Mouse (Mus musculus): ENCODE results near the gene Theg.

Gene Theg

DNA sequence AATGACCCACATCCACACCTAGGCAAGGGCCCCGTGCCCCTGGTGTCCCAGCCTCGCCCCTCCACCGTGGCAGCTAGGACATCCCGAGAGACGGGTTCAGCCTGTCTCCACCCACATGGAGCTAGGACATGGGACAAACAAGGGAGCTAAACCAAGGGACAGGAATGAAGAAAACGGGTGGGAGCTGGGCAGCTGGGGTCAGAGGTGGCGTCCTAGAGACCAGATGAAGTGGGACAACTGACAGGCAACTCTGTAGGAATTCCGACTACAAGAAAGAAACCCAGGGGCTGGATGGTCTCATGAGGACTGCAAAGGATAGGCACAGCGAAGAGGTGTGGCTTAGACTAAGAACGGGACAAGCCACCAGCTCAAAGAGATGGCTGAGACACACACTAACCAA is 33.4 kb downstream of the Theg start:
- no peak for DNase-seq

DNA sequence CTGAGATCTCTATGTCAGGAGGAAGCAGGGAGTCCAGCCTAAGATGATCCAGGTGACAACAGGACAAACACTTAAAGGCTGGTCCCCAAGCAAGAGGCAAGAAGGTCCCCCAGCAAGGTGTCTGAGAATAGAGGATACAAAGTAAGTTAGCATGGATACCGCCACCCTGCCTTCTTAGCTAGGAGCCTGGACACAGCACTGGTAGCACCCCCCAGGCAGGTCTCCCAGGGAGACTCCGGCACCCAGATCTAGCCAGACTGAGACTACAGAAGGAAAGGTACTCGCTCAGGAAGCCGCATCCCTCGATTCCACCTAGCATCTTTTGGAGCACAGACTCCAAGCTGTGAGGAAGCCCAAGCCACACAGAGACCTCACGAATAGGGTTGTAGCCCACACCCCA is 34.0 kb downstream of the Theg start:
- no peak for DNase-seq

DNA sequence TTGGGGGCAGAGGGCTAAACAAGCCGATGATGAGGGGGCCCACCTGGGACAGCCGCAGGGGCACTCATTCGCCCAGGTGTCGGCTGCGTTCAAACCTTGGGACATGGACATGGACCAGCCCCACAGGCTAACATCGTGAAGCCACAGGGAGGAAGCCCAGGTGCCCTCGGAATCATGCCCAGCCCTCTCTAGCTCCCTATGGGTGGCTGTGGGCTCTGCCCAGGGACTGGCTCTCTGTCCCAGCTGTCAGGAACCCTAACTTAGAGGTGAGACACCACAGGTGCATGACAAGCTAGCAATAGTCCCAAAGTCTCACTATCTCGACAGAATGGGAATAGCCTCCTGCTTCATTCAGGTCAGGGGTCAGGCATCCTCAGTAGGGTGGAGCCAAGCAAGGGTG is 34.6 kb downstream of the Theg start:
- no peak for DNase-seq

DNA sequence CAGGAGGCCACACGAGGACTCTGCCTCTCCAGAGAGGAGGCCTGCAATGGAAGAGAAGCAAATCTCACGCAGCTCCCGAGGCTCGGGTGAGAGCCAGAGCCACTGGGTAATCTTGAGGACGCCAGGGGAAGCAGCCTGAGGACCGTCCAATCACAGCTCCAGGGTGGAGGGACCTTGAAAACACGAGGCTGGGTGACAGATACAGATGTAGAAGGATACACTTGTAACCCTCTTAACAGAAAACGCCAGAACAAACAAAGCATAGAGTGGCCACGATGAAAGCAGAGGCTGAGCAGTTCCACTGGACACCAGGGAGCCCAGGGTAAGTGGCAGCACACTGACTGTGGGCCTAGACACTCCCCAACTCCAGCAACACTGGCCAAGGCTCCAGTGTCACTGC is 36.8 kb downstream of the Theg start:
- no peak for DNase-seq

DNA sequence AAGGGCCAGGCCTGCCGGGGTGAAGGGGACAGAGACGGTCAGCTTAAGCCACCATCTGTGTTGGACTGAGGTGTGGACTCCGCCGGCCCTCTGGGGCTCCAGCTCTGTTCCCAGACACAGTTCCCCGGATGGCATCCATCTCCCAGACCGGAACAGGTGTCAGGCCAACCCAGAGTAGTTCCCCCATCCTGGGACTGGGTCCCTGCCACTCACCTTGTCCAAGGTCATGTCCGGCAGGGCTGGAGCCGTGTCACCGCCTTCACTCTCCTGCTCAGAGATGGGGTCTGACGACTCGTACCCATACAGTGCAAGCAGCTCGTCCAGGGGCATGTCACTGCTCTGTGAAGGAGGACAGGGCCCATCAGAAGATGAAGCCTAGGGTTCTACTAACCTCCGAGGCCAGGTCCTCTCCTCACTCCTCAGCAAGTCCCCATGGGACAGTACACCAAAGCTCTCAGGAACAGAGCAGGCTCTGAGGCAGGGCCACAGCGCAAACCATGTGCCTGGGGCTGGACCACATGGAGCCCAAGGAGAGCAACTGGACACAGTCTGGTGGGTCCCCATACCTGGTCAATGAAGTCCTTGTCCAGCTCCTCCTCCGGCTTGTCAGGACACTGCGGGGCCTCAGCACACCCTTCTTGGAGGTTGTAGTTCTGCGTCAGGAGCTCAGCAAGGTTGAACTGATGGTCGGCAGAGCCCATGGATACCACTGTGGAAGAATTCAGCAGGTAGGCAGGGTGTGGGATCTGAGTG is 38.0 kb downstream of the Theg start:
- no peak for DNase-seq

DNA sequence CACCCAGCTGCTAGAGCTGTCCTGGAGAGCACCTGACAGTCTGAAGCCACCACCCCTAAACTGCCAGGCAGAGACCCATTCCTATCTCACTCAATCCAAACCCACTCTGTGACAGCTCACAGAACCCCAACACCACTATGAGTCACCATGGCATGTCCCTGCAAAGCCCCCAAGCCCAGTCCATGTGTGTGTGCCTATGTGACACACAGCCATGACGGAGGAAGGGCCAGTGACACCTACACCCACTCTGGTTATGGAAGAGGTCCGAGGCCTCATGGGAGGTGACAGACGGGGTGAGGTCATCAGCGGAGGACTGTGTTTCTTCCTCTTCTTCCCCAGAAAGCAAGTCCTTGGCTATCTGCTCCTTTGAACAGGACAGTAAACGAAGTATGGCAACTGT is 38.6 kb downstream of the Theg start:
- no peak for DNase-seq

DNA sequence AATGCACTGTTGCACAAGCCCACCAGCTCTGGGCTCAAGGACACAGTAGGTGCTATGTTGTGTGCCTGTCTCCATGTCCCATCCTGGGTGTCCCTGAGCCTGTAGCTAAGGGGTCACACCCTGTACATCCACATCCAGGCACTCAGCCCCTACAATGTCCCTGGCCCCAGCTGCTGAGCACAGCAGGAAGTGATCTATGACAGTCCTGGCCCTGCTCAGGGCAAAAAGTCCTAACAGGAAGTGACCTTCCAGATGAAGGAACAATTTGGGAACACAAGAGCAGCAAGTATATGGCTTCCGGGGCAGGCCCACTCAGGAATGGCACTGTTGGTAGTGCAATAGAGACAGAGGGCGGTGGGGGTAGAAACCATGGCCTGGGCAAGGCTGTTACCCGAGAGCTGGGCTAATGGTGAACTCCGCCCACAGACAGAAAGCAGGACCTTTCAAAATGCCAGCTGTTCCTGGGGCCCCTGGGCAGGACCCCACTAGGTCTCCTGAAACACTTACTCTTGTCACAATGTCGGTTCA is 39.9 kb downstream of the Theg start:
- DNase-seq = no peak

DNA sequence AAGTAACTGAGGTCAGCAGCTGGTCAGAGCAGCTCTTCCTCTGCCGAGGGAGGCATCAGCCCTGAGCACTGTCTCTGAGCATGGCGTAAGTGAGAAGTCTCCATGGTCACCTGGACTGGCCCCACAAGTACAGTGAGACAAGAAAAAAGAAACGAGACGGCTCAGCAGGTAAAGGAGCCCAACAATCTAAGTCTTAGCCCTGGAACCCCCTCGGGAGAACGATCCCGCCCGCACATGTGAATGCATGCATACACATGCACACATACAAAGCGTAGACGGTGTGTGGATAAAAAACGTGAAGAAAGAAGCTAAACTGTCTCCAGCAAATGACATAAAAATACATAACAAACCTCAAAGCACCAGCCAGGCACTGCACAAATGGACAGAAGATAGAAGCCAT is 40.6 kb downstream of the Theg start:
- no peak for DNase-seq

DNA sequence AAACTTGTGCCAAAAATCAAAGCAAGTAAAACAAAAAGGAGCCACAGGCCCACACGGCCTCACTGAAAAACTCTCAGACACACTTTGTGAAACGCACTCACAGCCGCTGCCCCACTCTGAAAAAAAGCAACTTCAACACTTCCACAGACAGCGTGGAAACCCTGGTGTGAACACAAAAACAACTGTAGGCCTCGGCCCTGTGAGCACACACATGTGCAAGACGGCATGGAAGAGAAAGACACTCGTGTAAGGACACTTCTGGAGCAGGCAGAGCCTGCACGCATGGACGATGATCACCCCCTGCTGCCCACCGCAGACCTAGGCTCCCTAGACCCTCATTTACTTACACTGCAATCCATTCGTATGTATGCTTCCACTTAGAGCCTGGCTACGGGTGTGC is 41.2 kb downstream of the Theg start:
- no peak for DNase-seq

DNA sequence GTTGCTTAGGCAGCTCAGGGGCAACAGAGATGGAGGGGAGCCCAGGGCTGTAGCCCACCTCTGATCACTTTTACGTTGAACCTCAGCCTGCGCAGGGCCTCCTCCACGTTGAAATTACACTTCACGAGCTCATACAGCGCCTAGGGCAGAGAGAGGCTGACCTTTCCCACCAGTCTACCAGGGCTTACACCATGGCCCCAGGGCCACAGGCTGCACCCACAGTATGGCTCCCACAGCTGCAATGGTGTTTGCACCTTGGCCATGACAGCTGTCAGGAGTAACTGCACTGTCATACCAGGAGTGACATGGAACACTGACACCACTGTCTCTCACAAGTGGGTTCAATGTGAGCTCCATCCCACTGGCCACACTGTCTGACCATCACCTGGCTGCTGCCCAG is 42.5 kb downstream of the Theg start:
- no peak for DNase-seq

DNA sequence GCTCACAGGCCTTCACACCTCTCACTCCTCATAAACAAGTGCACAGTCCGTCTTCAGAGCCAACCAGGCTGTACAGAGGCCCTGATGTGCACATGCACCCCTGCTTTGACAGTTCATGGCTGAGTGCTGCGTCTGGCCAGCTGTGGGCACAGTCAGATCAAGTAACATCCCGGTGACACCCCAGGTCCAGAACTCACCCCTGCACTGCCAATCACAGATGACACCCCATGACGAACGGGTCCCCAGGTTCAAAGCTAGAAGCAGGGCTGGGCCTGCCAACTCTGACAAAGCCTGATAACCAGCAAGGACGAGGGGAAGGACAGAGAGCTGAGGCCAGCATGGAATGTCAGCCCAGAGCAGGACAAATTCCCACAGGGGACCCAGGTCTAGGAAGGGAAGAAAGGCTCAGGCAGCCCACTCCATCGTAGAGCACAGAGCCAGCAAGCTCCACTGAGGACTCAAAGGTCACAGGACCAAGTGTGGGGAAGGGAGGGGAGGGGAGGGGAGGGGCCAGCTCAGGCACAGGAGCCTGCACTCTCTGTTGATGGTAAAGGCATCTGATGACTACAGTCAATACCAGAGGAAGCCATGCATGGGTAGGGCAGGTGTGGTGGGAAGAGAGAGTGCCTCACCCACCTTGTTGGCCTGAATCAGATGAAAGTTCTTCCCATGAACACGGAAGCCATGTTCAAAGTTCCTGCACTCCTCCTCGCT is 43.1 kb downstream of the Theg start:
- no peak for DNase-seq

DNA sequence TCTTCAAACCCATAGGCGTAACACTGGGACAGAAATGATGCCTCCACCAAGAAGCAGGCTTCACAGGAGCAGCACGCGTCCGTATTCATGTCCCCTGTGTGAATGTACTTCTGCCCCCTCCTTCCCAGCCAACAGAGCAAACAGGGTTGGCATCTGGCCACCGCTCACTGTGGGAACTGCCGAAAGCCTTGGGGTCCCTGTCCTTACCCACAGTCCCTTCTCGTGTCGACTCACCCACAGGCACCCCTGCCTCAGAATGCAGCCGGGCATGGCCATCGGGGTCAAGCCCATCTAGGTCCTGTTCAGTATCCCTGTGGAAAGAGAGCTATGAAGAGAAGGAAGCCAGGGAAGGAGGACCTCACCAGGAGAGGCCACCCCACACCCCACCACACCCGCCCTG is 45.0 kb downstream of the Theg start:
- no peak for DNase-seq

DNA sequence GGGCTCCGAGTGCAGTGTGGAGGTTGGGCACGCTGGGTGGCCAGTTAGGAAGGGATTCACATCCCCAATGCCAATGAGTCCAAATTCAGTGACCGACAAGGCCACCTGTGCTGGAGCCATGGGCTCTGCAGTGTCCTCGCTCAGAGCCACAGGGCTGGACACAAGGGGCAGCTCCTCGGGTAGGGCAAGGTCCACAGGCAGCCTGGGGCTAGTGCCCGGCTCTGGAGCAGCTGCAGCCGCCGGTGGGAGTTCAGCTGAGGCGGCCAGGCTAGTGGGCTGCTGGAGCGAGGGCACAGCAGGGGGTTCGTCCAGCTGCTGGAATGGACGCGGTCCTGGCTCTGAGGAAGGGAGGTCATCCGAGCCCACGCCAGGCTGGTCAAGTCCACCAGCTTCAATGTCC is 45.6 kb downstream of the Theg start:
- DNase-seq = no peak

DNA sequence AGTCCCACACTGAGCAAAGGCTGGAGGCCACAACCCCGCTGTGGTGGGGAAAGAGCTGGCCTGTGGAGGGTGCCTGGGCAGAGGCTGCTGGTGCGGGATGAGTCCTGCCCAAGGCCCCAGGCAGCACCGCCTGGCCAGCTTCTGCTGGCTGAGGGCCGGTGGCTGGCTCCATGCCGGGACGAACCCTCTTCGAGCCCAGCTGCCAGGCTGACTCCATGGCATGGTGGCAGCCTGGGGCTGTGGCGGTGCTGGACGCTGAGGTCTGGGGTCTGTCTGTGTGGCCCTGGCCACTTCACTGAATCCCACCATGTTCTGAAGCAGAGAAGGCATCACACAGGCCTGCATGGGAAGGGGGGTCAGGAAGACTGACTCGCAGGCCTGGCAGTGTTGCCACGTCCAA is 46.4 kb downstream of the Theg start:
- no peak for DNase-seq

DNA sequence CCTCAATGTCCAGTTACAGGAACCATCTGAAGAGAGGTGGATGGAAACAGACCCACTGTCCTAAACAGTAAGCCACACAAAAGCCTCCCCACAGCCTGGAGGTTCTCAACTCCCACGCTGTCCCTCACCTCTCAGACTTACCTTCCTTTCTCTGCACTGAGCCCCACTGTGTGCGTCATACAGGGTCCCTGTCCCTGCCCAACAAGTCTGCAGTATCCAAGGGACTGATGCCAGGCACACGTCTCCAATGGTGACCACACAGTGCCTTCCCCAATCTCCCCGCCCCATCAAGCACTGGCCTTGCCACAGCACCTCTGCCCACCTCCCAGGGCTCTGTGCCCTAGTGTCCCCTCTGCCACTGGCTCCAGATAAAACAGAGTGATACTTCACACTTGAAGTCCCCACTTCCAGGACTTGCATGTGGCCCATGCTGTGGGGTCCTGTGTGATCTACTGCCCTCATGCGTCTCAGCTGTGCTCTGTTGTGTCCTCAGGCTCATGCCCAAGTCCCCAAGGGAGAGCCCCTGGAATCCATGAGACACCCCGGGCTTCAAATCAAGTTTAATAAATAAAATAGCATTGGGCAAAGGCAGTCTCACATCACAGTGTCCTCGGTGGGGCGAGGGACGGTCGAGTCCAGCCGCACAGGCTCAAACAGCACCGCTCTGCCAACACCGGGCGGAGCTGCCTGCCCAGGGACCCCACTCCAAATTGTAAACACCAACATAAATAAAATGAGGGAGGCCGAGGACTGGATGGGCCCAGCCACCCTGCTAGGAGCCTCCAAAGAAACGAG is 47.2 kb downstream of the Theg start:
- DNase-seq = no peak

DNA sequence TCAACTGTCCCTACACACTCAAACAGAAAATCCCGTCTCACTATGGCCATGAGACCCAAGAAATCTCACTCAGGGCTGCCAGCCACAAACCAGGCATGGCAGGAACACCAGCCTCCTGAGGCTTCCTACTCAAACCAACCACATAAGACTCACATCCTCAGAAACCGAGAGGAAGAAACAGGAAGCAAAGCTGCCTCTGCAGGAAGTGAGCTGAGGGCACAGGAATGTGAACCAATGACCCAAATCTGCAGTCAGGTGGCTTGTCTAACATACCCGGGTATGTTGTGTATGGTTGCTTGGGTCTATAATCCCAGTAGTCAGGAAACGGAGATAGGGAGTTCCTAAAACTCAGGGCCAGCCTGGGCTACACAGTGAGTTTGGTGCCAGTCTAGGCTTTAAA is 48.3 kb downstream of the Theg start:
- no peak for DNase-seq

DNA sequence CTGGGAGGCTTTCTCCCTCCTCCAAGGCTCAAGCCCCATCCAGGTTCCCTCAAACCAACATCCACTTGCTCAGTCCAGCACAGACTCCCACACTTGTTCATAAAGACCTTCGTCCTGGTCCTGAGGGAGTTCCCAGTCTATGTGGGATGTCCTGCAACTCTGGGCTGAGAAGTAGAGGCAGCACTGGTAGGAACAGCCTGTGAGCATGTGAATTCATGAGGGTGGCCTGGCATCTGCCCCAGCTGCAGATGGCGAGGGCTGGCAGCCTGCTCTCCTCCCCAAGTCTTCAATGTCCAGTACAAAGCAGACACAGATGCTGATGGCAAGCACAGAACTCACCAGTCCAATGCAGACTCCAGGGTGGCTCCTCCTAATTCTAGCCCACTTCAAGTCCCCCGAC is 48.8 kb downstream of the Theg start:
- no peak for DNase-seq

DNA sequence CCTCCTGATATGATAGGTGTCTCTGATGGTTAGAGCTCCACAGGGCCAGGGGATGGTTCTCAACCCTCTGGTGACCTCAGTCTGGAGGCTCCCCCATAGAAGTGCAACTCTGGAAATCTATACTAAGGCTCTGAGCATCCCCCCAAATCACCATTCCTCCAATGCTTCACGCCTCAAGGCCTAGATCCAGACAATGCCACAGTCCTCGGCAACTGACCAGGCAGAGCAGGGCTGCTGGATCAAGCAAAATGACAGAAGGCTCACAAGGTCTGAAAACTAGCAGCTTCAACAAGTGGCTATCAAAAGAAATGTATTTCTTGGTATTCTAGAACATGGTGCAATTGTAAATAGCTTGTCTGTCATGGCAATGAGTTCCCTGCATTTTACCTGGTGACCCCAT is 49.4 kb downstream of the Theg start:
- no peak for DNase-seq

DNA sequence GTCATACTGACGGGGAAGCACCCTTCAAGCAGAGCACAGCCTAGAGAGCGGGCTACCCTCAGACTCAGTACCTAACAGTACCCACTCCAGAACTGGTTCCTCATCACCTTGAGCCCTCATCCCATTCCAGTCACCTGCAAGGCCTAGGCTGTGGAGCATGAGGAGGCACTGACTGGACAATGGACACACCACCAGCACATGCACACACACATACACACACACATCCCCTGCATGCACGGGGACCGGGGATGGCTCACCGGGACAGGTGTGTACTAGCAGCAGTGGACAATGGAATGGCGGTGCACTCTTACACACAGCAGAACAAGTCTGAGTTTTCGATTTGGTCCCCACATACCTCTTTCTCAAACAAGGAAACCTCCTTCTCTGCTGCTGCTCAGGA is 49.9 kb downstream of the Theg start:
- DNase-seq = no peak

DNA sequence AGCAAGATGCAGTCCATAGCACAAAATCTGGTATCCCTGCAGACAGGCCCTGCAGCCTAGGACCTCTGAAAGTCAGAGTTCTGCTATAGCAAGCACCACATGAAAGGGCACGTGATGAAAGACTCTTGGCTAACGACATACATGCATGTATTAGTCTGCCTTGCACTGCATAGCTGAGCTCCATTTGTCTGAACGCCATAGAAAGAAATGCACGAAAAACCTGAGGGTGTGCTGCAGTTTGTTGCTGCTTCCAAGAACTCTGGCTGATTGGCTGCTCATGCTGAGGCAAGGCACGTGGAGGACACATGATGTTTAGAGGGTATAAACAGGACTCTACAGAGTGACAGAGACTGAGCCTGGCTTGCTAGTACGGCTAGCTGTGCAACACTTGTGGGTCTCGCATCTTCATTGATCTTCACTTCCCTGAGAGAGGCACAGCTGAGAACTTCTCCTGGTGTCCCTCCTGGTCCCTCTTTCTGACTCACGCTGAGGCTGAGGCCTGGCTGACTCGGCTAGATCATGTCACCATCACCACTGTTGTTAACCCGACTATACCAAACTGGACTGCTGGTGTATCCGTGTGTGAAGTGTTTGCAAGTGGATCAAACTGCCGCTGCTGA is 50.6 kb downstream of the Theg start:
- no peak for DNase-seq

DNA sequence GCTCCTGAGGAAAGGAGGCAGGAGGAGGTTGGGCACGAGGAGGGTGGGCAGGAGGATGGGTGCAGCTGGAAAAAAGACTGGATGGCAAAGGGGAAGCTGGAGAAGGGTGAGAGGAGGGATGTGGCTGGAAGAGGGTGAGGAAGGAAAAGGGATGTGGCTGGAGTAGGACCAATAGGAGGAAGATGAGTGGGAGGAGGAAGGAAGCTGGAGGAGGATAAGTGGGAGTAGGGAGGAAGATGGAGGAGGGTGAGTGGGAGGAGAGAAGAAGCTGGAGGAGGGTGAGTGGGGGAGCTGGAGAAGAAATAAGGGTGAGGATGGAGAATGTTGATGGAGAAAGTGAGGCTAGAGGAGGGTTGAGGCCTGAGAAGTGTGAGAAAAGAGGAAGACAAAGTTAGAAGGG is 51.7 kb downstream of the Theg start:
- DNase-seq = no peak

DNA sequence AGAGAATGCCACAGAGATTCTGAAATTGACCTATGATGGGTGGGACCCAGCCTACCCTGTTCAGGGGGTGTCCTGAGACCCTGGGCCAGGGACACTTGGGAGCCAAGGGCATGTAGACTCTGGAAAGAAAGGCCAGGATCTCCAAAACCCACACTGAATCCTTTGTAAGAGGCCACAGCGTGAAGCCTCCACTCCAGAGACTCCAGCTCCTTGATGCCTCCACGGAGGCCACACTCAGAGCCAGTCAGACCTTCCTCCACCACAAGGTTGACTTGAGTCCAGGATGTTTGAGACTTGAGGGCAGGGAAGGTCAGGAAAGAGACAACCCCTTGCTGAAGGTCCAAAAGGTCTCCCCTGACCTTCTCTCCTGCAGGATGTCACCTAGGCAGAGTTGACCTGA is 52.7 kb downstream of the Theg start:
- no peak for DNase-seq

All from thymus, postnatal 14 days (tissue).